Mouse (Mus musculus): ENCODE results near the gene Gm28891. TPM values are rescaled to one million over a fixed set of nuclear protein-coding genes. Genes with fewer than 3 reads are reported as not detected.
"Not testable (repeated sequence)": the region's sequence is repeated elsewhere in the genome, so short reads cannot be mapped to it uniquely, and the experiment has no call there.

Gm28891 gene
- polyA plus RNA-seq (2021) = not detected

- H3K27me3 ChIP-seq; ATAC-seq; in situ Hi-C loops (cut with MboI; ENCODE audit: low pct_unique_long_range_greater_than_20kb); DNase-seq (ENCODE audit: low read depth, low spot score); POLR2A ChIA-PET; CTCF ChIA-PET: not testable (repeated sequence)
These were observed at the start of gene Gm28891 for GRCm38 (mm10) chrY:60240902-60241301. Gene Gm28891 (plus strand): TSS chrY:60241202.
